Mouse (Mus musculus) stomach, embryonic 15.5 days (tissue): ENCODE data around the gene Prkcd. TPM values are rescaled to one million over a fixed set of nuclear protein-coding genes. Genes with fewer than 3 reads are reported as not detected.

ENCODE experiments used
- ATAC-seq: fragments of 200-750 bp; cut with Nextera tagmentation; 2 replicates; pipeline ENCODE4 v1.8.0; 2017; ENCODE audit warnings: low read depth, moderate number of reproducible peaks, moderate TSS enrichment; ENCODE audit not compliant: insufficient read depth, low FRiP score
- H3K27ac ChIP-seq: fragments of 300-500 bp; sonication (generic); 2 replicates; pipeline ENCODE4 v1.5.1; 2015; ENCODE audit warnings: mild to moderate bottlenecking, inconsistent platforms
- H3K27me3 ChIP-seq: fragments of 300-500 bp; sonication (generic); replicated peaks from 2 replicates; pipeline ENCODE4 v1.6.1; 2015; ENCODE audit warnings: inconsistent platforms
- H3K36me3 ChIP-seq: fragments of 300-500 bp; sonication (generic); 2 replicates; pipeline ENCODE4 v1.6.1; 2015; ENCODE audit warnings: inconsistent platforms
- H3K4me1 ChIP-seq: fragments of 300-500 bp; sonication (generic); 2 replicates; pipeline ENCODE4 v1.6.1; 2015; ENCODE audit warnings: inconsistent platforms
- H3K4me2 ChIP-seq: fragments of 300-500 bp; sonication (generic); 2 replicates; pipeline ENCODE4 v1.6.1; 2015; ENCODE audit warnings: mild to moderate bottlenecking, inconsistent platforms
- H3K4me3 ChIP-seq: fragments of 300-500 bp; sonication (generic); replicated peaks from 2 replicates; pipeline ENCODE4 v1.5.1; 2015; ENCODE audit warnings: inconsistent platforms
- H3K9ac ChIP-seq: fragments of 300-500 bp; sonication (generic); 2 replicates; pipeline ENCODE4 v1.6.1; 2015; ENCODE audit warnings: inconsistent platforms
- H3K9me3 ChIP-seq: fragments of 300-500 bp; sonication (generic); 2 replicates; pipeline ENCODE4 v1.6.1; 2016; ENCODE audit warnings: inconsistent platforms
- WGBS: fragments of 180-500 bp; shearing (Covaris S2); methylation state at CpG from one replicate; pipeline ENCODE4 v1.1.7; 2015; 5-methylcytosine and 5-hydroxymethylcytosine counted together
- polyA plus RNA-seq: library from polyadenylated mRNA; unstranded; fragments of >200 nt; fragmentation: Nextera tagmentation; extraction: Ambion mirVana; gene quantifications from 2 replicates; pipeline ENCODE4 v1.2.1, GENCODE M21; 2015

Gene Prkcd
- polyA plus RNA-seq, 1 experiment from 2014 or later: 56.2 TPM

DNA sequence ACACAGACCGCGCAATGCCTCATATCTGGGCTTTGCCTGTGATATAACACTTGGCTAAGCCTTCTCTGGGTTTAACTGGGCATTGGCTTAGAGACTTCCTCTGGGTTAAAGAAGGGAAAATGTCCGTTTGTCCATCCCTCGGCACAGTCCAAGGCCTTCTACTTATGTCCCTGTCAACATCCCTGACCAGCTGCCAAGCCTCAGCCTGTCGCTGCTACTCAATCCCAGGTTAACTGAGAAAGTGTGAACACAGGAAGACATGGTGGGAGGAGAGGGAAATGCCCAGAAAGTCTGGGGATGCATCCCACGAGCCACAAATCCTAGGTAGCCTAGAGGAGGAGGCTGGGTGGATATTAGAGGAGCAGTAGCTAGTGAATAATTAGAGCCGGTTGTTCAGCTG lies 7.7 kb upstream of the Prkcd start:
- H3K9ac ChIP-seq: no peak overlapping the region
- ATAC-seq: no peak
- 73% methylated on average over 7 of the region's 7 CpGs for WGBS
- H3K4me2 ChIP-seq: no peak overlapping the region
- no peak overlapping the region for H3K27ac ChIP-seq
- H3K4me3 ChIP-seq: no peak overlapping the region
- no peaks in the 10 kb centered on the region for H3K27me3 ChIP-seq
- H3K9me3 ChIP-seq: no peaks in the 10 kb centered on the region
- peaks cover 23% of the 10 kb centered on the region for H3K4me1 ChIP-seq
- H3K36me3 ChIP-seq: no peaks in the 10 kb centered on the region

DNA sequence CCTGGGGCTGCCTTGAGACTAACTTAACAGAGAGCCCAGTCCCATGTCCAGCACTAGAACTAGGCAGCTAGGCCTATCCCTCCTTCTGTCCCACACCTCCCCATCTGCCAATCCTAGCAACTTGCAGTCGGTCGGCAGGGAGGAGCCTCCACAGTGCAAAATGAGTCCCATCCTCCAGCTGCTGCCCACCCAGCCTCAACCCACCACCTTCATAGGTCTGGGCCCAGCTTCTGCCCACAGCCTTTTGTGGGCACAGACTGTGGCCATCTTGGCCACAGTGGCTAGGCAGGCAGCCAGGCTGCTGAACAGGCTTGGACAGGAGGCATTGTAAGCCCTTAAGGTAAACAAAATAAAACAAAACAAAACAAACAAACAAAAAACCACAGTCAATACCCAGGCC lies 5.8 kb upstream of the Prkcd start:
- H3K27ac ChIP-seq: peak overlapping the region; percentile 3; the same call in 1 of the 2 replicates
- H3K4me2 ChIP-seq: no peak overlapping the region
- H3K9ac ChIP-seq: no peak overlapping the region
- ATAC-seq: no peak
- H3K9me3 ChIP-seq: no peaks in the 10 kb centered on the region
- no peaks in the 10 kb centered on the region for H3K36me3 ChIP-seq
- no peaks in the 10 kb centered on the region for H3K27me3 ChIP-seq
- WGBS: 54% methylated on average over 2 of the region's 2 CpGs
- H3K4me1 ChIP-seq: peaks cover 26% of the 10 kb centered on the region
- no peak overlapping the region for H3K4me3 ChIP-seq

DNA sequence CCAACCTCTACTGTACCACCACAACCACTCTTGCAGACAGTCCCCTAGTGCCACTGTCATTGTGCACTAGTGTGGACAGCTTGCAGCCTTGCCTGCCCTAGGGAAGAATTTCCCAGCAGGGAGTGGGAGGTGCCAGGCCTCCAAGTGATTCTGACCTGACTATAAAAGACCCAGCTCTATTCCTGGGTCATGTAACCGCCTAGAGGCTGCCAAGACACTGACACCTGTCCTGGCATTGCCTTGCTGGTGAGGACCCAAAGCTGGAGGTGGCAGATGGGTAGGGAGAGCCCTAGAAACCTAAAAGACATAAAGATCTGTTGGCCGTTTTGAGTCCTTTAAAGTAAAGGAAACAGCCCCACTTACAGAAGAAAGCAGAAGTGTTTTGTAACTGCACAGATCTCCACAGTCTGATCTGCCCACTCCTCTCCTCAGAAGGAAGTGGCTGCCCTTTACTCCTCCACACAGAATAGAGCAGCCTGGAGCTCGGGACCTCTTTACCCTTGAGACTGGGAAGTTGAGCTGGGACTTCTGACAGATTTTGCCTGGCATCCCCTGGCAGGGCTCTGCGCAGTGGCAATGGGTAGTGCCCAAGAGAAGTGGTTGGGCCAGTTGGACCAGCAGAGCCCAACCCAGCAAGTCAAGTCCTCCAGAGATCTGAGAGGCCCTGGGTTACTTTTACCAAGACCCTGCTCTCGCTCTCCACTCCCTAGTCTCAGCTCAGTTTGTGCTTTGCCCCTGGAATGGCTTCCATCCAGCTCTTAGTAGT lies 5.0 kb upstream of the Prkcd start:
- no peak overlapping the region for H3K4me3 ChIP-seq
- H3K27ac ChIP-seq: peak overlapping the region; percentile 3; the same call in 1 of the 2 replicates
- no peaks in the 10 kb centered on the region for H3K36me3 ChIP-seq
- 60% methylated on average over 5 of the region's 5 CpGs for WGBS
- H3K9me3 ChIP-seq: no peaks in the 10 kb centered on the region
- H3K27me3 ChIP-seq: no peaks in the 10 kb centered on the region
- no peak overlapping the region for H3K9ac ChIP-seq
- H3K4me1 ChIP-seq: peaks cover 29% of the 10 kb centered on the region
- no peak for ATAC-seq
- H3K4me2 ChIP-seq: no peak overlapping the region

DNA sequence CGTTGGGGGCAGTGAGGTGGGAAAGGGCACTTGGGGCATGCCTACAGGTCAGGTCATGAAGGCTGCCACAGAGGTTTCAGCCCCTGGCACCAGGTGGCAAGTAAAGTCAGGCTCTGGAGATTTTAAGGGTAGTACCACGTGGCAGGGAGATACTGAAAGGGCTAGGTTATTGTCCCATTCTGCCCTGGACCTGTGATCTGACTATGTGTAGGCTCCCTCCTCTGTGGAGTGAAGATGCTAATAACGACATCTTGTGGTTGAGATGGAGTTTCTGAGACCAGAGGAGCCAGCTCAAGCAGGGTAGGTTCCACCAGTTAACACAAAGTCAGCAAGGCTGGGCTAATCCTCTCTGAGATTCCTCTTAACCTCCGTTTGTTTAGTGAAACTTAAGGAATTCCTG lies 3.8 kb upstream of the Prkcd start:
- Histone ChIP-seq H3K36me3 (no peaks in the 10 kb centered on the region), H3K4me2 (no peak overlapping the region), H3K4me1 (peaks cover 38% of the 10 kb centered on the region), H3K9ac (no peak overlapping the region), H3K4me3 (no peak overlapping the region), H3K9me3 (no peaks in the 10 kb centered on the region), H3K27ac (no peak overlapping the region), H3K27me3 (no peaks in the 10 kb centered on the region)
- WGBS: 47% methylated on average over 4 of the region's 4 CpGs
- no peak for ATAC-seq

DNA sequence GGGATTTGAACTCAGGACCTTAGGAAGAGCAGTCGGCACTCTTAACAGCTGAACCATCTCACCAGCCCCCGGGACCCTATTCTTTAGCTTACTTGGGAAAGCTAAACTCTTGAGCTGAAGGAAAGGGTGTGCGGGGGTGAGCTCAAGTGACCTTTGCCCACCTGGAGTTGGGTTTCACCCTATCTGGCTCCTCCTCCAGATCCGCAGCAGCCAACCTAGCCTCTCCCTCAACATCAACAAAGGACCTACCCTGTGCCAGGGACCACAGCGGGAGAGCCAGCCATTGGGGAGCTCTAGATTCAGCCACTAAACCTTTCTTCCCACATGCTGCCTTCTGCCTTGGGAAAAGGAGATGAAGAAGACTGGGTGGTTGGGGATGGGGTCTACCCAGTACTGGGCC lies 2.2 kb upstream of the Prkcd start:
- H3K9ac ChIP-seq: no peak overlapping the region
- no peaks in the 10 kb centered on the region for H3K36me3 ChIP-seq
- H3K4me3 ChIP-seq: no peak overlapping the region
- 68% methylated on average over 5 of the region's 5 CpGs for WGBS
- no peak for ATAC-seq
- no peaks in the 10 kb centered on the region for H3K27me3 ChIP-seq
- no peak overlapping the region for H3K27ac ChIP-seq
- no peak overlapping the region for H3K4me2 ChIP-seq
- H3K9me3 ChIP-seq: no peaks in the 10 kb centered on the region
- peaks cover 48% of the 10 kb centered on the region for H3K4me1 ChIP-seq

DNA sequence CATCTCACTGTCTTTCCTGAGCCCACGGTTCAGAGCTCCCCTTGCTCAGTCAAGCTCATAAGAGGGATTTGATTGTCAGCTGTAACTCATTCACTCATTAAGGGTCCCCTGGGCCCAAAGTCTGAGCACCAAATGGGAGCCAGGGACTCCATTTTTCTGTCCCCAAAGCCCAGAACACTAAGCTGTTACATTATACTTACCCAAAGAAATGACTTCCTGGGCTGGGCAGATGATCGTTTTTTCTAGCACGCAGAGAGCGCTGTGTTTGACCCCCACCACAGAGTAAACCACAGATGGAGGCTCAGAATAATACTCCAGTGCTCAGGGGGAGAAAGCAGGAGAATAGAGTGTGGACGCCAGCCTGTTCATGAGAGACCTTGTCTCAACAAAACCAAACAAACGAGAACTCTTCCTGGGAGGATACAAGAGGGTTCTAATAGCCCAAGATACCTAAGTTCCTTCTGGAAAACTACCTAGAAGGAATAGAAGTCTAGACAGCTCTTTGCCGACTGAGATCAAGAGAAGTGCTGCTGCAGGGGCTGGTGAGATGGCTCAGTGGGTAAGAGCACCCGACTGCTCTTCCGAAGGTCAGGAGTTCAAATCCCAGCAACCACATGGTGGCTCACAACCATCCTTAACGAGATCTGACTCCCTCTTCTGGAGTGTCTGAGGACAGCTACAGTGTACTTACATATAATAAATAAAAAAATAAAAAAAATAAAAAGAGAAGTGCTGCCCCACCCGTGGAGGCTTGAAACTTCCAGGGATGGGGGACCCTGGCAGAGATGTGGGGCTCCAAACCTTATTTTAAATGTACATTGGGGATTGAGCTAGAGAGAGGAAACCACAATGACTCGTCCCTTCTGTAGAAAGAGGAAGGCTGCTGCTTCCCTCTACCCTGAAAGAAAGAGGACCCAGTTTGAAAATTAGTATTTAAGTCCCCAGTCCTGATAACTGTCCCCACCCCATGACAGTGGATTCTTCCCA lies 1.0 kb upstream of the Prkcd start:
- 0 out of 2 replicates have a peak overlapping the region, but pooled peaks have one; percentile 44 for H3K9ac ChIP-seq
- WGBS: 51% methylated on average over 12 of the region's 12 CpGs
- H3K27ac ChIP-seq: peak overlapping the region; percentile 88
- H3K27me3 ChIP-seq: no peaks in the 10 kb centered on the region
- H3K4me3 ChIP-seq: peak overlapping the region; percentile 86
- no peak for ATAC-seq
- H3K9me3 ChIP-seq: no peaks in the 10 kb centered on the region
- H3K4me2 ChIP-seq: peak overlapping the region; percentile 84
- H3K36me3 ChIP-seq: no peaks in the 10 kb centered on the region
- peaks cover 41% of the 10 kb centered on the region for H3K4me1 ChIP-seq

DNA sequence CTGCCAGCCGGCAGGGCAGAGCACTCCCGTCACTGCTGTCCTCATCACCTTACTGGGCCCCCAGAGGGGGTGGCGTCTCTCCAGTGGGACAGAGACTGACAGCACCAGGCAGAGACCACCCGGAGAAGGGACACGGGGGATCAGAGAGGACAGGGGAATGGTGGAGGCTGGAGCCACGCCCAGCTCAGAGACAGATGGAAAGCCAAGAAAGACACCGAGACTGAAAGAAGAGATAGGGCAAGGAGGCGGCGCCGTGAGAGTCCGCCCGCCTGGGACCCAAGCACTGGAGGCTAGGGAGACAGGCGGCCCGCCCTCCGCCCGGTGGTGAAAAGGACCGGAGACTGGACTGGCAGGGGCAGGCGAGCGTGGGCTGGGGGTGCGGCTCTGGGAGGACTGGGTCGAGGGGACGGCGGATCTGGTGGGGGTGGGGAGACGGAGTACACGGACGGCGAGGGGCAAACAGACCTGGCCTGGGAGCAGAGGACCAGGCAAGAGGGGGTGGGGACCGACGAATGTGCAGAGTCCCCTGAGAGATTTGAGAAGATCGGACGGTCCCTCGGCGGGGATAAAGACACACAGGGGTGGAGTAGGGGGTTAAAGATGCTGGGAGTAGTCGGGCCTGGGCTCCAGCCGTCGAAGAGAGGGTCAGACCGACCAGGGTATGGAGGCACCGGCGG lies 741 bp downstream of the Prkcd start:
- H3K27me3 ChIP-seq: no peaks in the 10 kb centered on the region
- peak; percentile 40; the same call in 1 of the 2 replicates for ATAC-seq
- peaks cover 40% of the 10 kb centered on the region for H3K4me1 ChIP-seq
- no peaks in the 10 kb centered on the region for H3K36me3 ChIP-seq
- under 1% methylated on average over 39 of the region's 39 CpGs for whole genome bisulfite sequencing
- peak overlapping the region; percentile 66 for H3K9ac ChIP-seq
- H3K27ac ChIP-seq: peak overlapping the region; percentile 88
- H3K4me2 ChIP-seq: peak overlapping the region; percentile 84
- H3K4me3 ChIP-seq: peak overlapping the region; percentile 86
- no peaks in the 10 kb centered on the region for H3K9me3 ChIP-seq

DNA sequence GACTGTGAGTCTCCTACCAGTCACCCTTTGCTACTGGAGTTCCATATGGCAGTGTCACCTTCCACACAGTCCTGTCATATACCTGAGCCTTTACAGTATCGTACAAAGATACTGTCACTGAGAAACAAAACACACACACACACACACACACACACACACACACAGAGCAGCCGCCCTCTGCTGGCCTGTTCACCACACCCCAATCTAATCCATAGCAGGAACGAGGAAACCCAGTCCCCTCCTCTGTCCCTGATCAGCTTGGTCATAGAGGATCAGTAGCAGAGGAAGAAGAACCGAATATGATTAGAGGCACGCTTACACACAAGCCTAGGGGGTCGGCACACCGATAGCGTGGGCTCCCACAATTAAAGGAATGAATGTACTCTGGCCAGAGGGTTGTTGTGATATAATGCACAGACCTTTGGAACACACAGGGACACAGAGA lies 1.7 kb downstream of the Prkcd start:
- Histone ChIP-seq H3K27ac (no peak overlapping the region), H3K4me3 (peak overlapping the region; percentile 86), H3K36me3 (no peaks in the 10 kb centered on the region), H3K4me1 (peaks cover 40% of the 10 kb centered on the region), H3K9me3 (no peaks in the 10 kb centered on the region), H3K27me3 (no peaks in the 10 kb centered on the region), H3K9ac (no peak overlapping the region), H3K4me2 (peak overlapping the region; percentile 84)
- 49% methylated on average over 8 of the region's 8 CpGs for WGBS
- 0 out of 2 replicates have a peak, but pooled peaks have one; percentile 0 for ATAC-seq

DNA sequence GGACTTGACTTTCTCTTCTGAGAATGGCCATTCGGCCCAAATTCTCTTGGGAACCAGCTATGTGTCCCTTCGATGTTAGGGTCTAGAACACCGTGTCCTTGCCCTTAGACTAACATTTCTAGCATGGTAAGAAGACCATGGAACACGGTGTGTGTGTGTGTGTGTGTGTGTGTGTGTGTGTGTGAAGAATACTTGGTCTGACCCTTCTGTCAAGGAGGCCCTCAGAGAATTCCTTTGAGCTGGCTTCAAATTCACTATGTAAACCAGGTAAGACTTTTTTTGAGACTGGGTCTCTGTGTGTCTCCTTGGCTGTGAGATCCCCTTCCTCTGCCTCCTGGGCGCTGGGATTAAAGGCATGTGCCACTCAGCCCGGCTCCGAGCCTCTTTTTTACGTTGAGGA lies 3.5 kb downstream of the Prkcd start:
- H3K9ac ChIP-seq: no peak overlapping the region
- H3K4me3 ChIP-seq: no peak overlapping the region
- peaks cover 31% of the 10 kb centered on the region for H3K4me1 ChIP-seq
- H3K27ac ChIP-seq: no peak overlapping the region
- H3K9me3 ChIP-seq: no peaks in the 10 kb centered on the region
- no peak overlapping the region for H3K4me2 ChIP-seq
- 85% methylated on average over 8 of the region's 8 CpGs for WGBS
- no peaks in the 10 kb centered on the region for H3K27me3 ChIP-seq
- no peaks in the 10 kb centered on the region for H3K36me3 ChIP-seq
- no peak for ATAC-seq

DNA sequence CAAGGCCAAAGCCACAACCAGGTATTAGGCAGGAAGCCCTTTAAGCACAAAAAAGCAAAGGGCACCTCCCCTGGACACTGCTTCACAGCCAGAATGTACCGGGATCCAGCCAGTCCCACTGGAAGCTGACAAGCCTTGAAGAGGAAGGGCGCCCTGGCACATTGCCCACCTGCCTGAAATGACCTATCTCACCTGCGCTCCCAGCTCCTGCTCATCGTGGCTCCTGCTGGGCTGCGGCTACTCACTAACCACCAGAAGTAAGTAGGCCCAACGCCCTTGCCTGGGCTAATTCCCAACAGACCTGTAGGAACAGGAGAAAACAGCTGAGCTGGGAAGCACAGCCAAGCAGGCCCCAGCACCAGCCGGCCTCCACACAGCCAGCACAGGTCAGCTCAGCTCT lies 3.9 kb downstream of the Prkcd start:
- no peak overlapping the region for H3K4me2 ChIP-seq
- peaks cover 31% of the 10 kb centered on the region for H3K4me1 ChIP-seq
- no peak overlapping the region for H3K27ac ChIP-seq
- 75% methylated on average over 7 of the region's 7 CpGs for WGBS
- no peaks in the 10 kb centered on the region for H3K27me3 ChIP-seq
- no peak overlapping the region for H3K9ac ChIP-seq
- no peaks in the 10 kb centered on the region for H3K9me3 ChIP-seq
- H3K36me3 ChIP-seq: no peaks in the 10 kb centered on the region
- H3K4me3 ChIP-seq: no peak overlapping the region
- no peak for ATAC-seq

DNA sequence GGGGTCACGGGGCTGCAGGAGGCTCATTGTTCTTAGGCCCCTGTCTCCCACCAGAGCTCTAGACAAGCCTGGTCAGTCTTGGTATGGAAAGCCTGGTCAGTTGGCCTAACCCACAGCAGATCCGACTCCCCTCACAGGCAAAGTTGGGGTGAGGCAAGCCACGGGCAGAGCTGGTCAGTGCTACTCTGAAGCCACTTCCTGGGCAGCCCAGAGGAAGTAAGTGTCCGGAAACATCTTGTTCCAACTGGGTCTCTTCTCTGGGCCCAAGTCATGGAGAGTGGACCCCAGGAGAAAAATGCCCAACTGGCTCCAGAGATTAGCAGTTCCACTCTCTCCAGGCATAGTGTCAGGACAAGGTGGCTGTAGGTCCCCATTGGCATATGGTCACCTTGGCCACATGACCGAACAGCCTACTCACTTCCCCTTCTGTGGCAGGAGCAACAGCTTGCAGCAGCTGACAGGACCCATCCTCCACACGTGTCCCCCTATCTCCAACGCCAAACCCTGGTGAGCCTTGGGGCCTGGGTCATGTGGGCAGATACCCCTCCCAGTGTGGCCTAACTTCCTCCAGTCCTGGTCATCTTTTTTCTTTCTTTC lies 5.9 kb downstream of the Prkcd start:
- Histone ChIP-seq H3K36me3 (no peaks in the 10 kb centered on the region), H3K9ac (no peak overlapping the region), H3K27ac (no peak overlapping the region), H3K4me3 (no peak overlapping the region), H3K4me2 (no peak overlapping the region), H3K9me3 (no peaks in the 10 kb centered on the region), H3K4me1 (peaks cover 21% of the 10 kb centered on the region), H3K27me3 (no peaks in the 10 kb centered on the region)
- ATAC-seq: no peak
- 81% methylated on average over 7 of the region's 7 CpGs for WGBS
